Mouse (Mus musculus): Measurements from ENCODE around the gene Nol9.
"Not testable (repeated sequence)": the region's sequence is repeated elsewhere in the genome, so short reads cannot be mapped to it uniquely, and the experiment has no call there.

The Nol9 gene

GRCm38 (mm10) chr4:152010707-152011134 is 28.4 kb upstream of the Nol9 start:
- in situ Hi-C loops (cut with MboI, MseI): no loop called here

- in situ Hi-C loops (cut with MboI, MseI): no loop called here
These were observed 27.9 kb upstream of the Nol9 start for GRCm38 (mm10) chr4:152011171-152011760.

- in situ Hi-C loops (cut with MboI, MseI): no loop called here
These were observed 27.0 kb upstream of the Nol9 start for GRCm38 (mm10) chr4:152012109-152012508.

- in situ Hi-C loops (cut with MboI, MseI): no loop called here
These were observed 25.9 kb upstream of the Nol9 start for GRCm38 (mm10) chr4:152013036-152013813.

GRCm38 (mm10) chr4:152019073-152019472 is 20.0 kb upstream of the Nol9 start:
- in situ Hi-C loops (cut with MboI, MseI): no loop called here

GRCm38 (mm10) chr4:152020024-152020423 is 19.1 kb upstream of the Nol9 start:
- in situ Hi-C loops (cut with MboI, MseI): no loop called here

GRCm38 (mm10) chr4:152021568-152022097 is 17.5 kb upstream of the Nol9 start:
- in situ Hi-C loops (cut with MboI, MseI): no loop called here

GRCm38 (mm10) chr4:152022506-152022905 is 16.6 kb upstream of the Nol9 start:
- in situ Hi-C loops (cut with MboI, MseI): no loop called here

- in situ Hi-C loops (cut with MboI, MseI): no loop called here
These were observed 14.6 kb upstream of the Nol9 start for GRCm38 (mm10) chr4:152024525-152024924.

GRCm38 (mm10) chr4:152026751-152027508 is 12.2 kb upstream of the Nol9 start:
- in situ Hi-C loops (cut with MboI, MseI): no loop called here

GRCm38 (mm10) chr4:152027524-152027923 is 11.6 kb upstream of the Nol9 start, which contains the start of gene Zbtb48:
TSS of gene Zbtb48 (minus strand) at chr4:152027671.
- in situ Hi-C loops (cut with MboI, MseI): no loop called here

GRCm38 (mm10) chr4:152028456-152028855 is 10.7 kb upstream of the Nol9 start:
- in situ Hi-C loops (cut with MboI, MseI): no loop called here

- in situ Hi-C loops (cut with MboI, MseI): no loop called here
These were observed 10.0 kb upstream of the Nol9 start for GRCm38 (mm10) chr4:152029087-152029486.

GRCm38 (mm10) chr4:152029997-152030396 is 9.1 kb upstream of the Nol9 start:
- in situ Hi-C loops (cut with MboI, MseI): no loop called here

- in situ Hi-C loops (cut with MboI, MseI): no loop called here
These were observed 6.2 kb upstream of the Nol9 start for GRCm38 (mm10) chr4:152032922-152033321.

- in situ Hi-C loops (cut with MboI, MseI): not testable (repeated sequence)
These were observed 2.7 kb upstream of the Nol9 start for GRCm38 (mm10) chr4:152036464-152036863.

GRCm38 (mm10) chr4:152038225-152038984 is 716 bp upstream of the Nol9 start, which contains the start of gene Tas1r1:
TSS of gene Tas1r1 (minus strand) at chr4:152038568.
- in situ Hi-C loops (cut with MboI, MseI): no loop called here

GRCm38 (mm10) chr4:152039831-152040310 is 750 bp downstream of the Nol9 start:
- in situ Hi-C loops (cut with MboI, MseI): no loop called here

GRCm38 (mm10) chr4:152041924-152042641 is 3.0 kb downstream of the Nol9 start:
- in situ Hi-C loops (cut with MboI, MseI): no loop called here

GRCm38 (mm10) chr4:152043171-152043570 is 4.0 kb downstream of the Nol9 start:
- in situ Hi-C loops (cut with MboI, MseI): no loop called here

All from T-helper 2 cell (primary cell).